Mouse (Mus musculus): Measurements from ENCODE around the gene Leprot.

Gene Leprot

GRCm38 (mm10) chr4:101664160-101664750 lies 16.7 kb downstream of the Leprot start:
- in situ Hi-C loops (cut with MboI, MseI): loop anchor here (5.0 to 25.0 kb wide), 2 partner anchors 152 to 1673 kb away; no protein-coding TSS in a partner anchor

GRCm38 (mm10) chr4:101664766-101665165 lies 17.2 kb downstream of the Leprot start:
- in situ Hi-C loops (cut with MboI, MseI): loop anchor here (5.0 to 25.0 kb wide), 2 partner anchors 152 to 1673 kb away; no protein-coding TSS in a partner anchor

GRCm38 (mm10) chr4:101669161-101669560 lies 21.6 kb downstream of the Leprot start:
- in situ Hi-C loops (cut with MboI, MseI): loop anchor here (25.0 kb wide), 1 partner anchor 1668 kb away; no protein-coding TSS in a partner anchor

GRCm38 (mm10) chr4:101669811-101670210 lies 22.3 kb downstream of the Leprot start:
- in situ Hi-C loops (cut with MboI, MseI): loop anchor here (25.0 kb wide), 1 partner anchor 1667 kb away; no protein-coding TSS in a partner anchor

GRCm38 (mm10) chr4:101674790-101675189 lies 27.3 kb downstream of the Leprot start:
- in situ Hi-C loops (cut with MboI, MseI): loop anchor here (25.0 kb wide), 1 partner anchor 1663 kb away; no protein-coding TSS in a partner anchor

- in situ Hi-C loops (cut with MboI, MseI): no loop called here
Measured at GRCm38 (mm10) chr4:101675726-101676125, 28.2 kb downstream of the Leprot start.

- in situ Hi-C loops (cut with MboI, MseI): no loop called here
Measured at GRCm38 (mm10) chr4:101682620-101683019, 35.1 kb downstream of the Leprot start.

GRCm38 (mm10) chr4:101683086-101683485 lies 35.6 kb downstream of the Leprot start:
- in situ Hi-C loops (cut with MboI, MseI): no loop called here

GRCm38 (mm10) chr4:101684821-101685220 lies 37.3 kb downstream of the Leprot start:
- in situ Hi-C loops (cut with MboI, MseI): no loop called here

- in situ Hi-C loops (cut with MboI, MseI): no loop called here
Measured at GRCm38 (mm10) chr4:101686227-101686810, 38.8 kb downstream of the Leprot start.

- in situ Hi-C loops (cut with MboI, MseI): no loop called here
Measured at GRCm38 (mm10) chr4:101689241-101689640, 41.7 kb downstream of the Leprot start.

GRCm38 (mm10) chr4:101689645-101690044 lies 42.1 kb downstream of the Leprot start:
- in situ Hi-C loops (cut with MboI, MseI): no loop called here

- in situ Hi-C loops (cut with MboI, MseI): no loop called here
Measured at GRCm38 (mm10) chr4:101692892-101693291, 45.4 kb downstream of the Leprot start.

GRCm38 (mm10) chr4:101694529-101694928 lies 47.0 kb downstream of the Leprot start:
- in situ Hi-C loops (cut with MboI, MseI): no loop called here

GRCm38 (mm10) chr4:101697236-101697635 lies 49.7 kb downstream of the Leprot start:
- in situ Hi-C loops (cut with MboI, MseI): no loop called here

GRCm38 (mm10) chr4:101699423-101699822 lies 51.9 kb downstream of the Leprot start:
- in situ Hi-C loops (cut with MboI, MseI): no loop called here

GRCm38 (mm10) chr4:101700892-101701640 lies 53.5 kb downstream of the Leprot start:
- in situ Hi-C loops (cut with MboI, MseI): no loop called here

GRCm38 (mm10) chr4:101705325-101705724 lies 57.8 kb downstream of the Leprot start:
- in situ Hi-C loops (cut with MboI, MseI): no loop called here

GRCm38 (mm10) chr4:101707234-101707633 lies 59.7 kb downstream of the Leprot start:
- in situ Hi-C loops (cut with MboI, MseI): no loop called here

- in situ Hi-C loops (cut with MboI, MseI): no loop called here
Measured at GRCm38 (mm10) chr4:101707953-101708352, 60.4 kb downstream of the Leprot start.

All from regulatory T cell (primary cell).